Mouse (Mus musculus) lung, embryonic 16.5 days (tissue): Measurements from ENCODE around the gene Jmjd6. TPM values are rescaled to one million over a fixed set of nuclear protein-coding genes. Genes with fewer than 3 reads are reported as not detected.

Experiments used
- ATAC-seq: fragments of 200-750 bp; cut with Nextera tagmentation; 2 replicates; pipeline ENCODE4 v1.8.0; 2017; ENCODE audit warnings: low read depth, mild to moderate bottlenecking, moderate library complexity
- H3K27ac ChIP-seq: fragments of 300-500 bp; sonication (generic); 2 replicates; pipeline ENCODE4 v1.5.1; 2014; ENCODE audit warnings: mild to moderate bottlenecking, control low read depth, low read length
- H3K27me3 ChIP-seq: fragments of 300-500 bp; sonication (generic); 2 replicates; pipeline ENCODE4 v1.6.1; 2014; ENCODE audit warnings: low read depth, low read length, mixed read lengths; ENCODE audit not compliant: control insufficient read depth, insufficient read depth
- H3K36me3 ChIP-seq: fragments of 300-500 bp; sonication (generic); 2 replicates; pipeline ENCODE4 v1.6.1; 2014; ENCODE audit warnings: low read length; ENCODE audit not compliant: control insufficient read depth, insufficient read depth
- H3K4me1 ChIP-seq: fragments of 300-500 bp; sonication (generic); replicated peaks from 2 replicates; pipeline ENCODE4 v1.6.1; 2014; ENCODE audit warnings: low read length, mixed read lengths; ENCODE audit not compliant: control insufficient read depth, insufficient read depth
- H3K4me2 ChIP-seq: fragments of 300-500 bp; sonication (generic); 2 replicates; pipeline ENCODE4 v1.6.1; 2014; ENCODE audit warnings: low read depth, low read length, control low read depth
- H3K4me3 ChIP-seq: fragments of 300-500 bp; sonication (generic); 2 replicates; pipeline ENCODE4 v1.5.1; 2014; ENCODE audit warnings: mild to moderate bottlenecking, low read length, control low read depth
- H3K9ac ChIP-seq: fragments of 300-500 bp; sonication (generic); 2 replicates; pipeline ENCODE4 v1.6.1; 2014; ENCODE audit warnings: low read length, control low read depth
- H3K9me3 ChIP-seq: fragments of 300-500 bp; sonication (generic); 2 replicates; pipeline ENCODE4 v1.6.1; 2016; ENCODE audit warnings: low read length; ENCODE audit not compliant: control insufficient read depth
- WGBS: fragments of 180-500 bp; shearing (Covaris S2); extraction: QIAGEN DNeasy Blood & Tissue Kit; methylation state at CpG from one replicate; pipeline ENCODE4 v1.1.7; 2014; 5-methylcytosine and 5-hydroxymethylcytosine counted together
- polyA plus RNA-seq: library from polyadenylated mRNA; unstranded; fragments of >200 nt; fragmentation: Nextera tagmentation; extraction: Ambion mirVana; gene quantifications from 2 replicates; pipeline ENCODE4 v1.2.1, GENCODE M21; 2015

Jmjd6 gene
- 59.5 and 60.8 TPM in 2 replicates for polyA plus RNA-seq

DNA sequence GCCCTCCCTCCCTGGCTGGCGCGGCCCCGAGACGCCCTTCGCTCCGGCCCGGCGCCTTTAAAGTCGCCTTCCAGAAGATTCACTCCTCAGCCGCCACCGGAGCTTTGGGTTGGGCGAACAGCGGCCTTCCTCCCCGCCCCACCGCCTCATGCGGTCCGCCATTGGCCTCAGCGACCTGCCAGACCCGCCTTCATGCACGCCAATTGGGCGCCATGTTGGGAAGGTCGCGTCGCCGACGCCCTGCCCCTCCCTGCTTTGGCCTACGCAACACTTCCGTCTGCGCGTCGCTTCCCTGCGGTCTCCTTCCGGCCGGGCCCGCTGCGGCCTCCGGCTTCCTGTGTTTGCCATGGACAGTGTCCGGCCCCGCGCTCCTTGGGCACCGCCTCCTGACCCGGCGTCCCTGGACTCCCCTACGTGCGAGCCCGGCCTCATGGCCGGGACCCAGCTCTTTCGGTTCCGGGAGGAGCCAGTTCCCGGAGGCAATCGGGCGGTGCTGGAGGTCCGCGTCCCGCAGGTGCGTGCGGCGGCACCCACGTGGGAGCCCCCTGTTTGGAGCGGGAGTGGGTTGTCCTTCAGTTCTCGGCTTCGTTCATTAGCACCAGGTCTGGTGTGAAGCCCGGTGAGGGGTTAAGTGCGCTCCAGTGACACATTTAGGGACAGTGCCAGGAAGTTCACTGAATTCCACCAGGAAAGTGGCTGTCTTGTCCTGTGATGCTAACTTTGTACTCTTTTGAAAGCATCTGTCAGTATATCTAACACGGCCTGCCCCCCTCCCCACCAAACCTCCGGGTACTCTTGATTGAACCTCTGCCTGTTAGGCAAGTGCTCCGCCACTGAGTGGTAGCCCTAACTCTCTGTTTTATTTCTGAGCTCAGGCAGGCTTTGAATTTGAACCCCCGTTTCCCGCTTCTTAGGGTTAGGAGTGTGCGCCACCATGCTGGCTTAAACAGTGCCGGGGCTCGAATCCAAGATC, at the start of gene Jmjd6, which contains the start of gene Mettl23:
TSS of gene Jmjd6 (minus strand) at position 189 of the 973 bp plus-strand sequence.
TSS of gene Mettl23 (plus strand) at position 18 of the 973 bp plus-strand sequence.
- H3K27ac ChIP-seq = peak within 1 kb of the TSS; percentile 99
- H3K27me3 ChIP-seq = no peaks in the 10 kb centered on the region
- peak within 1 kb of the TSS; percentile 68 for H3K4me2 ChIP-seq
- peak within 1 kb of the TSS; percentile 95 for H3K9ac ChIP-seq
- H3K36me3 ChIP-seq = peaks cover 30% of the 10 kb centered on the region
- no peaks in the 10 kb centered on the region for H3K9me3 ChIP-seq
- peak within 1 kb of the TSS; percentile 87 for H3K4me3 ChIP-seq
- peaks cover 28% of the 10 kb centered on the region for H3K4me1 ChIP-seq
- WGBS = under 1% methylated on average over 72 of the region's 72 CpGs
- peak; percentile 96 for ATAC-seq

DNA sequence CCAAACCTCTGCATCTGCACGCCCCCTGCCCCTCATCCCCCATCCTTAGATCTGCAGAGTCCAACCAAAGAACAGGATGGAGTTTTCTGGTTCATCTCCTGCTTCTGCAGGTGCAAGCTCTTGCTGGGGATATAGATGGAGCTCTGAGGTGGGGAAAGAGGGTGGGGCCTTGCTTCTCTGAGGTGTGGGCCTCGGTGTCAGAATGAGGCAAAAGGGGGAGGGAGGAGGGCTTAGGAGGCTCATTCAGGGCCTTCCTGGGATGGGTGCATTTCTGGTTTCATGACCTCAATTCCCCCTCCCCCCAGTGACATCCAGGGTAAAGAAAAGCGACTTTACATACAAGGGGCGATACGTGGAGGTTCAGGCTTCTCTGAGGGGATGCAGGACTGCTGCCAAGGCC, 43.9 kb upstream of the Jmjd6 start:
- Histone ChIP-seq H3K36me3 (no peaks in the 10 kb centered on the region), H3K9me3 (no peaks in the 10 kb centered on the region), H3K4me2 (no peak overlapping the region), H3K27ac (no peak overlapping the region), H3K4me3 (no peak overlapping the region), H3K9ac (no peak overlapping the region), H3K4me1 (no peaks in the 10 kb centered on the region; the same call in 1 of the 2 replicates), H3K27me3 (no peaks in the 10 kb centered on the region)
- no peak for ATAC-seq
- WGBS = 42% methylated on average over 5 of the region's 5 CpGs

- H3K27ac ChIP-seq = no peak overlapping the region
- no peaks in the 10 kb centered on the region for H3K27me3 ChIP-seq
- ATAC-seq = peak; percentile 60
- H3K9ac ChIP-seq = peak overlapping the region; percentile 41; the same call in 1 of the 2 replicates
- H3K4me1 ChIP-seq = no peaks in the 10 kb centered on the region; the same call in 1 of the 2 replicates
- H3K9me3 ChIP-seq = no peaks in the 10 kb centered on the region
- 3% methylated on average over 27 of the region's 28 CpGs for WGBS
- H3K4me2 ChIP-seq = peak overlapping the region; percentile 55
- H3K36me3 ChIP-seq = no peaks in the 10 kb centered on the region
- peak overlapping the region; percentile 32 for H3K4me3 ChIP-seq
Observed at GRCm38 (mm10) chr11:116885275-116886151, 42.3 kb upstream of the Jmjd6 start.

GRCm38 (mm10) chr11:116884061-116884460, 40.8 kb upstream of the Jmjd6 start:
- H3K4me3 ChIP-seq = no peak overlapping the region
- H3K9me3 ChIP-seq = no peaks in the 10 kb centered on the region
- H3K36me3 ChIP-seq = no peaks in the 10 kb centered on the region
- no peak for ATAC-seq
- 78% methylated on average over 6 of the region's 6 CpGs for WGBS
- no peaks in the 10 kb centered on the region; the same call in 1 of the 2 replicates for H3K4me1 ChIP-seq
- no peak overlapping the region for H3K27ac ChIP-seq
- H3K9ac ChIP-seq = no peak overlapping the region
- no peaks in the 10 kb centered on the region for H3K27me3 ChIP-seq
- no peak overlapping the region for H3K4me2 ChIP-seq

DNA sequence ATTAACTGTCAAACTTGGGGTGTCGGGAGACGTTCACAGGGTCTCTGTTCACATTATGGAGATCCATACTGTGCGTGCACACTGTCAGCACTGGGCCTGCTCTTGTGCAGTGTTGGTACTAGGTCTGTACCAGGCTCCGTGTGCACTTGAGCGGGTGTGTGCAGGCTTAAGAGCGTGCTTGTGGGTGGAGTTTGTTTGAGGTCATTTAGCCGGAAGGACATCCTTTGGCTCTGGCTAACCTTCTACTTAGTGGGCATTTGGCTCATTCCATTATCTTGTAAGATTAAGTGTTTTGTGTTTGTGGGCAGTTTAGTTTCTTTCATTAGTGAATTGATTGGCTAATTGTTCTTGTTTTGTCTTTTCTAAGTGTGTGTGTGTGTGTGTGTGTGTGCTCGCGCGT, 39.2 kb upstream of the Jmjd6 start:
- H3K4me1 ChIP-seq = no peaks in the 10 kb centered on the region; the same call in 1 of the 2 replicates
- no peak overlapping the region for H3K4me3 ChIP-seq
- H3K27me3 ChIP-seq = no peaks in the 10 kb centered on the region
- 51% methylated on average over 10 of the region's 10 CpGs for WGBS
- no peaks in the 10 kb centered on the region for H3K9me3 ChIP-seq
- H3K4me2 ChIP-seq = no peak overlapping the region
- H3K9ac ChIP-seq = no peak overlapping the region
- H3K36me3 ChIP-seq = no peaks in the 10 kb centered on the region
- ATAC-seq = no peak
- H3K27ac ChIP-seq = no peak overlapping the region

GRCm38 (mm10) chr11:116881440-116881839, 38.2 kb upstream of the Jmjd6 start:
- Histone ChIP-seq H3K4me3 (no peak overlapping the region), H3K4me2 (no peak overlapping the region), H3K9me3 (no peaks in the 10 kb centered on the region), H3K36me3 (no peaks in the 10 kb centered on the region), H3K27me3 (no peaks in the 10 kb centered on the region), H3K9ac (no peak overlapping the region), H3K4me1 (no peaks in the 10 kb centered on the region; the same call in 1 of the 2 replicates), H3K27ac (no peak overlapping the region)
- 43% methylated on average over 5 of the region's 5 CpGs for WGBS
- no peak for ATAC-seq

DNA sequence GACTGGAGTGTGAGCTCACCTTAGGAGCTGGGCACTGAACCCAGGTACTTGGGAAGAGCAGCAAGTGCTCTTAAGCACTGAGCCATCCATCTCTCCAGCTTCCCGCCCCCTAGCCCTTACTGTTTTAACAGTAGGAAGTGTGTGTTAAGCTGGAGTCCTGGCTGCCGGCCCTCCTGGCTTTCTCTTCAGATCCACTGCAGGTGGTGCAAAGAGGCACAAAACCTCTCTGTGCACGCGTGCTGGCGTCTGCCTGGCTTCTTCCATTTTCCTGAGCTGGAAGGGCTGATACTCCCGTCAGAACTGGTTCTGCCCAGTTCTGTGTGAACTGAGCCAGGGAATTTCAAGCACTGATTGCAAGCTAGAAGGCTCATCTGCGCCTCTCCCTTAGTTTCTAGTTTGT, 37.6 kb upstream of the Jmjd6 start:
- 33% methylated on average over 7 of the region's 7 CpGs for WGBS
- Histone ChIP-seq H3K4me3 (no peak overlapping the region), H3K9ac (no peak overlapping the region), H3K27me3 (no peaks in the 10 kb centered on the region), H3K27ac (no peak overlapping the region), H3K4me1 (no peaks in the 10 kb centered on the region; the same call in 1 of the 2 replicates), H3K36me3 (no peaks in the 10 kb centered on the region), H3K4me2 (no peak overlapping the region), H3K9me3 (no peaks in the 10 kb centered on the region)
- no peak for ATAC-seq

- H3K27ac ChIP-seq = no peak overlapping the region
- H3K9ac ChIP-seq = no peak overlapping the region
- no peaks in the 10 kb centered on the region for H3K9me3 ChIP-seq
- 84% methylated on average over 8 of the region's 8 CpGs for WGBS
- no peak overlapping the region for H3K4me3 ChIP-seq
- H3K36me3 ChIP-seq = peaks cover 12% of the 10 kb centered on the region
- no peak for ATAC-seq
- no peak overlapping the region for H3K4me2 ChIP-seq
- no peaks in the 10 kb centered on the region; the same call in 1 of the 2 replicates for H3K4me1 ChIP-seq
- H3K27me3 ChIP-seq = no peaks in the 10 kb centered on the region
Observed at GRCm38 (mm10) chr11:116878454-116878853, 35.2 kb upstream of the Jmjd6 start.
